Mouse (Mus musculus): ENCODE measurements at regions not wholly inside any gene's neighbourhood (a gene's known extent, or its start where the extent isn't known, plus 50 kb on each side); places are given as distances from the start of the nearest gene placed in this dataset.

- TF ChIP-seq NELFE (IDR thresholded peaks at IDR 0.05; ENCODE audit: low read depth, low read length) (no peak), CTCF (IDR thresholded peaks at IDR 0.05 in 2 of 3, conservative IDR thresholded peaks at IDR 0.05 in 1 of 3; ENCODE audit: control insufficient read depth in 1 of 3, insufficient read depth in 1 of 3, low read depth in 2 of 3, low read length in 3 of 3, poor library complexity in 1 of 3, severe bottlenecking in 1 of 3) (no peak), ETS1 (IDR thresholded peaks at IDR 0.05; ENCODE audit: low read depth, low read length) (no peak), CHD2 (IDR thresholded peaks at IDR 0.05; ENCODE audit: low read length) (no peak), ZMIZ1 (IDR thresholded peaks at IDR 0.05; ENCODE audit: low read depth, low read length) (no peak), RCOR1 (IDR thresholded peaks at IDR 0.05; ENCODE audit: low read depth, low read length) (no peak), TBP (IDR thresholded peaks at IDR 0.05; ENCODE audit: low read depth, low read length) (no peak), CHD1 (IDR thresholded peaks at IDR 0.05; ENCODE audit: low read depth, low read length) (no peak), TCF12 (IDR thresholded peaks at IDR 0.05; ENCODE audit: low read depth, low read length) (no peak), GATA1 (IDR thresholded peaks at IDR 0.05; ENCODE audit: low read depth, low read length) (no peak), E2F4 (IDR thresholded peaks at IDR 0.05; ENCODE audit: borderline replicate concordance, low read depth, low read length) (no peak), MYB (IDR thresholded peaks at IDR 0.05; ENCODE audit: low read depth, low read length) (no peak), JUND (IDR thresholded peaks at IDR 0.05; ENCODE audit: low read depth, low read length) (no peak), POLR2AphosphoS2 (IDR thresholded peaks at IDR 0.05; ENCODE audit: low read length) (no peak), ZC3H11A (IDR thresholded peaks at IDR 0.05; ENCODE audit: low read depth, low read length) (no peak), UBTF (IDR thresholded peaks at IDR 0.05; ENCODE audit: borderline replicate concordance, insufficient read depth, low read depth, low read length) (no peak), GABPA (IDR thresholded peaks at IDR 0.05; ENCODE audit: low read depth, low read length) (no peak), MAX (IDR thresholded peaks at IDR 0.05; ENCODE audit: low read length) (no peak)
- H3K27ac ChIP-seq (ENCODE audit: control insufficient read depth, low read depth, low read length): no peak overlapping the region
- no peaks in the 10 kb centered on the region for H3K36me3 ChIP-seq (ENCODE audit: control insufficient read depth in 1 of 2, insufficient read depth in 2 of 2, low read length in 2 of 2)
- H3K4me3 ChIP-seq (ENCODE audit: control insufficient read depth in 1 of 2, insufficient read depth in 1 of 2, low read depth in 2 of 2, low read length in 2 of 2): no peak overlapping the region
- no peaks in the 10 kb centered on the region for H3K9me3 ChIP-seq (replicated peaks; ENCODE audit: insufficient read depth, low read length)
- H3K79me2 ChIP-seq (ENCODE audit: control insufficient read depth, insufficient read depth, low read length, poor library complexity): no peaks in the 10 kb centered on the region
- H3K4me1 ChIP-seq (ENCODE audit: control insufficient read depth in 1 of 2, insufficient read depth in 2 of 2, low read length in 2 of 2): no peaks in the 10 kb centered on the region
- DNase-seq (ENCODE audit: low read depth, low spot score): no peak
- no peaks in the 10 kb centered on the region for H3K27me3 ChIP-seq (ENCODE audit: control insufficient read depth in 1 of 2, insufficient read depth in 2 of 2, low read length in 2 of 2)
- H3K9ac ChIP-seq (ENCODE audit: control insufficient read depth, low read depth, low read length, poor library complexity, severe bottlenecking): no peak overlapping the region
Measured at GRCm38 (mm10) chr11:32931018-32931417, 106.6 kb upstream of the Smim23 start.

- no peak for DNase-seq (ENCODE audit: low read depth, low spot score)
- TF ChIP-seq CHD1 (IDR thresholded peaks at IDR 0.05; ENCODE audit: low read depth, low read length): no peak
- TF ChIP-seq ZNF384 (IDR thresholded peaks at IDR 0.05; ENCODE audit: low read depth, low read length): no peak
- TF ChIP-seq GATA1 (IDR thresholded peaks at IDR 0.05; ENCODE audit: low read depth, low read length): no peak
- no peak for TF ChIP-seq RCOR1 (IDR thresholded peaks at IDR 0.05; ENCODE audit: low read depth, low read length)
- TF ChIP-seq EP300 (IDR thresholded peaks at IDR 0.05; ENCODE audit: low read depth in 1 of 2, low read length in 2 of 2): no peak
- TF ChIP-seq CTCF (IDR thresholded peaks at IDR 0.05 in 2 of 3, conservative IDR thresholded peaks at IDR 0.05 in 1 of 3; ENCODE audit: control insufficient read depth in 1 of 3, insufficient read depth in 1 of 3, low read depth in 2 of 3, low read length in 3 of 3, poor library complexity in 1 of 3, severe bottlenecking in 1 of 3): no peak
- no peak for TF ChIP-seq ETS1 (IDR thresholded peaks at IDR 0.05; ENCODE audit: low read depth, low read length)
- TF ChIP-seq MAX (IDR thresholded peaks at IDR 0.05; ENCODE audit: low read length): no peak
- no peak for TF ChIP-seq MYC (IDR thresholded peaks at IDR 0.05; ENCODE audit: low read depth, low read length)
- no peak for TF ChIP-seq USF2 (IDR thresholded peaks at IDR 0.05; ENCODE audit: borderline replicate concordance in 1 of 2, insufficient read depth in 1 of 2, low read depth in 1 of 2, low read length in 2 of 2)
- no peak for TF ChIP-seq CHD2 (IDR thresholded peaks at IDR 0.05; ENCODE audit: low read length)
- TF ChIP-seq ZC3H11A (IDR thresholded peaks at IDR 0.05; ENCODE audit: low read depth, low read length): no peak
- H3K36me3 ChIP-seq (ENCODE audit: control insufficient read depth in 1 of 2, insufficient read depth in 2 of 2, low read length in 2 of 2): no peaks in the 10 kb centered on the region
- H3K79me2 ChIP-seq (ENCODE audit: control insufficient read depth, insufficient read depth, low read length, poor library complexity): no peaks in the 10 kb centered on the region
- H3K9ac ChIP-seq (ENCODE audit: control insufficient read depth, low read depth, low read length, poor library complexity, severe bottlenecking): no peak overlapping the region
- H3K4me3 ChIP-seq (ENCODE audit: control insufficient read depth in 1 of 2, insufficient read depth in 1 of 2, low read depth in 2 of 2, low read length in 2 of 2): no peak overlapping the region
- H3K4me1 ChIP-seq (ENCODE audit: control insufficient read depth in 1 of 2, insufficient read depth in 2 of 2, low read length in 2 of 2): no peaks in the 10 kb centered on the region
- H3K27me3 ChIP-seq (ENCODE audit: control insufficient read depth in 1 of 2, insufficient read depth in 2 of 2, low read length in 2 of 2): no peaks in the 10 kb centered on the region
- no peaks in the 10 kb centered on the region for H3K9me3 ChIP-seq (replicated peaks; ENCODE audit: insufficient read depth, low read length)
- H3K27ac ChIP-seq (ENCODE audit: control insufficient read depth, low read depth, low read length): no peak overlapping the region
Measured at GRCm38 (mm10) chr11:32928837-32929236, 104.4 kb upstream of the Smim23 start.
